Mouse (Mus musculus) spleen, adult 2 months (tissue): Measurements from ENCODE around the gene Ehbp1. TPM values are rescaled to one million over a fixed set of nuclear protein-coding genes. Genes with fewer than 3 reads are reported as not detected.

Experiments
- DNase-seq, 2 experiments: peaks; one replicate each; pipeline versions ENCODE4 v3.0.0 to v3.0.0-alpha.2; 2012 to 2021; ENCODE audit warnings: low spot score in 2 of 2, low read depth in 1 of 2
- H3K27ac ChIP-seq: fragments of 200-500 bp; 2 replicates; pipeline ENCODE4 v1.5.1; 2012; ENCODE audit warnings: low read length, inconsistent platforms; ENCODE audit not compliant: insufficient read depth
- H3K27me3 ChIP-seq: fragments of 200-500 bp; 2 replicates; pipeline ENCODE4 v1.6.1; 2012; ENCODE audit warnings: mild to moderate bottlenecking, moderate library complexity, low read length, inconsistent platforms; ENCODE audit not compliant: control insufficient read depth, insufficient read depth
- H3K36me3 ChIP-seq: fragments of 200-500 bp; 2 replicates; pipeline ENCODE4 v1.6.1; 2012; ENCODE audit warnings: mild to moderate bottlenecking, low read length, inconsistent platforms; ENCODE audit not compliant: control insufficient read depth, insufficient read depth
- H3K4me1 ChIP-seq: fragments of 200-500 bp; 2 replicates; pipeline ENCODE4 v1.6.1; 2011; ENCODE audit warnings: inconsistent platforms; ENCODE audit not compliant: control insufficient read depth, insufficient read depth, insufficient read length
- H3K4me3 ChIP-seq: fragments of 200-500 bp; 2 replicates; pipeline ENCODE4 v1.5.1; 2011; ENCODE audit warnings: mild to moderate bottlenecking, inconsistent platforms; ENCODE audit not compliant: insufficient read depth, insufficient read length; ENCODE audit errors: extremely low read depth
- CTCF ChIP-seq: fragments of 200-500 bp; IDR thresholded peaks from 2 replicates; pipeline ENCODE4 v1.5.1; 2011; ENCODE audit warnings: mild to moderate bottlenecking, inconsistent platforms; ENCODE audit not compliant: insufficient read depth, insufficient read length, insufficient replicate concordance; ENCODE audit errors: extremely low read depth
- POLR2A ChIP-seq: fragments of 200-500 bp; IDR thresholded peaks from 2 replicates; pipeline ENCODE4 v1.6.1; 2011; ENCODE audit warnings: low read depth, low read length, inconsistent platforms
- WGBS: fragments of 180-500 bp; shearing (Covaris S2); methylation state at CpG from one replicate; pipeline ENCODE4 v1.1.7; 2018; 5-methylcytosine and 5-hydroxymethylcytosine counted together
- polyA plus RNA-seq: library from polyadenylated mRNA; depleted of rRNA; stranded (reverse); fragments of >200 nt; gene quantifications from 2 replicates; pipeline ENCODE4 v1.2.3, GENCODE M21; 2012

The Ehbp1 gene
- polyA plus RNA-seq, 1 experiment: 0.36 TPM

DNA sequence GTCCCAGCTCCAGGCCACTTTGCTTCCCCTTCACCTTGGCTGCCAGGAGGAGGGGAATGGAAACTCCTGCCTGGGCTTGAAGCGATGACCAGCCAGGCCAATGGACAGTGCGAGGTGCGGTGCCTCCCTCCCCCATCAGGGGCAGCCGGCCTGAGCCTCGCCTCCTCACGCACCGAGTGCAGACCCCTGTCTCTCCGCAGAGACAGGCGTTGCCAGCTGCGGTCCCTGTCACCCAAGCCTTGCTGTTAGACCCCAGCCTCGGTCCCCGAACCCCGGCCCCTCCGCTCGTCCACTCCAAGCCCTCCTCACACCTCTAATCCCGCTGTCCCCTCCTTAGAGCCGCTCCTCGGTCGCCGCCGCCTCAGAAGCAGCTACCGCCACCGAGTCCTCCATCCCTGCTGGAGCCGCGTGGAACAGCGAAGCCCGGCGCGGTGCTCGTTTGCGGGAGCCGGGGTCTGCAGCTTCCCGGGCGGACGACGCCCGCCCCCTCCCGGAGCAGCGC, 55.7 kb downstream of the Ehbp1 start:
- Histone ChIP-seq H3K27ac (no peak overlapping the region), H3K36me3 (no peaks in the 10 kb centered on the region), H3K4me1 (0 out of 2 replicates have a peak, but pooled peaks cover 4% of the 10 kb centered on the region), H3K27me3 (no peaks in the 10 kb centered on the region; the same call in 1 of the 2 replicates), H3K4me3 (peak overlapping the region; percentile 69)
- DNase-seq: no peak
- TF ChIP-seq POLR2A: no peak
- TF ChIP-seq CTCF: no peak
- WGBS: 4% methylated on average over 36 of the region's 39 CpGs

- no peaks in the 10 kb centered on the region for H3K4me1 ChIP-seq
- no peak for TF ChIP-seq CTCF
- TF ChIP-seq POLR2A: no peak
- no peak for DNase-seq
- WGBS: 91% methylated on average over 3 of the region's 3 CpGs
- H3K4me3 ChIP-seq: no peak overlapping the region
- no peaks in the 10 kb centered on the region for H3K36me3 ChIP-seq
- H3K27me3 ChIP-seq: no peaks in the 10 kb centered on the region
- H3K27ac ChIP-seq: no peak overlapping the region
Observed at GRCm38 (mm10) chr11:22276656-22277055, 65.4 kb downstream of the Ehbp1 start.

- Histone ChIP-seq H3K27ac (no peak overlapping the region), H3K36me3 (no peaks in the 10 kb centered on the region), H3K4me1 (no peaks in the 10 kb centered on the region), H3K27me3 (no peaks in the 10 kb centered on the region), H3K4me3 (no peak overlapping the region)
- 81% methylated on average over 2 of the region's 2 CpGs for WGBS
- DNase-seq: no peak
- TF ChIP-seq CTCF (no peak), POLR2A (no peak)
Observed at GRCm38 (mm10) chr11:22274144-22274543, 67.9 kb downstream of the Ehbp1 start.

DNA sequence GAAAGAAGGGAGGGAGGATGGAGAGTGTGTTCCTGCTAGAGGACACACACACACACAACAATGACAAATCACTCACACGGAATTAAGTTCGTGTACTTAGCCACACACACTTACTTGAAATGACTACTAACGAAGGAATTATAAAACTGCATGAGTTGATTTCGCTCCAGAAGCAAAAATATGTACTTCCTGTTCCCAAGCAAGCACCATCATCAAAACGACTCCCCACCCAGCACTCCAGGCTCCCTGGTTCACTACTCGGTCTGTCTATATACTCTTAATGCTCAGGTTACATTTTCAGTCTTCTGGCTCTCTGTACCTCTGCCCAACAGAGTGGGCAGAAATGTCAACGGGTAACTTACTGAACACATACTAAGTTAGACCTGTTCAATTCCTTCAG, 68.7 kb downstream of the Ehbp1 start:
- Histone ChIP-seq H3K27me3 (no peaks in the 10 kb centered on the region), H3K4me3 (no peak overlapping the region), H3K36me3 (no peaks in the 10 kb centered on the region), H3K27ac (no peak overlapping the region), H3K4me1 (no peaks in the 10 kb centered on the region)
- DNase-seq: no peak
- TF ChIP-seq CTCF (no peak), POLR2A (no peak)
- WGBS: 84% methylated on average over 7 of the region's 7 CpGs

- TF ChIP-seq POLR2A (no peak), CTCF (no peak)
- Histone ChIP-seq H3K36me3 (no peaks in the 10 kb centered on the region), H3K4me1 (no peaks in the 10 kb centered on the region), H3K27me3 (no peaks in the 10 kb centered on the region), H3K4me3 (no peak overlapping the region), H3K27ac (no peak overlapping the region)
- 87% methylated on average over 3 of the region's 3 CpGs for WGBS
- no peak for DNase-seq
Observed at GRCm38 (mm10) chr11:22271889-22272288, 70.2 kb downstream of the Ehbp1 start.

GRCm38 (mm10) chr11:22269643-22270042, 72.4 kb downstream of the Ehbp1 start:
- no peak overlapping the region for H3K27ac ChIP-seq
- TF ChIP-seq POLR2A (no peak), CTCF (no peak)
- no peaks in the 10 kb centered on the region for H3K36me3 ChIP-seq
- WGBS: 87% methylated on average over 4 of the region's 4 CpGs
- no peak overlapping the region for H3K4me3 ChIP-seq
- H3K27me3 ChIP-seq: no peaks in the 10 kb centered on the region
- no peak for DNase-seq
- no peaks in the 10 kb centered on the region for H3K4me1 ChIP-seq

GRCm38 (mm10) chr11:22269173-22269572, 72.9 kb downstream of the Ehbp1 start:
- TF ChIP-seq CTCF (no peak), POLR2A (no peak)
- H3K36me3 ChIP-seq: no peaks in the 10 kb centered on the region
- 87% methylated on average over 3 of the region's 3 CpGs for WGBS
- H3K27me3 ChIP-seq: no peaks in the 10 kb centered on the region
- H3K27ac ChIP-seq: no peak overlapping the region
- H3K4me1 ChIP-seq: no peaks in the 10 kb centered on the region
- no peak overlapping the region for H3K4me3 ChIP-seq
- DNase-seq: no peak
